Mouse (Mus musculus): Measurements from ENCODE around the gene Rfng. TPM values are rescaled to one million over a fixed set of nuclear protein-coding genes. Genes with fewer than 3 reads are reported as not detected.
"Not testable (repeated sequence)": the region's sequence is repeated elsewhere in the genome, so short reads cannot be mapped to it uniquely, and the experiment has no call there.

The Rfng gene
- total RNA-seq, 2 experiments from 2014 or later = 12.6 to 13.0 TPM

DNA sequence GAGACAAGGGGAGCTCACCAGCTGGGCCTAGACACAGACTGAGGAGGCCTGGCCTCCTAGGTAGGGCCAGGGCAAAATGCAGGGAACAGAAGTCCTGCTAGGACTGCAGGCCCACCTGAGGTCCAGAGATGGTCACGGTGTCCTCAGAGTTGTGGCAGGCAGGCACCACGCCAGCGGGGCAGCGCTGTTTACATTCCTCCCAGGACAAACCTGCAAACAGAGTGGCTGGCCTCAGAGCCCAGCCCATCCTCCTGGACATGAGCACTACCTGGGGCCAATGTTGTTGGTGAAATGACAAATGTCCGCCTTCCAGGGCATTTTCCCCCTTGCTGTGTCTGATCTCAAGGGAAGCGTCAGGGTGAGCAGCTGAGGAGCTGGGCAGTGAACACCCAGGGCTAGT lies 33.4 kb upstream of the Rfng start:
- no peak for DNase-seq (ENCODE audit: low spot score)

DNA sequence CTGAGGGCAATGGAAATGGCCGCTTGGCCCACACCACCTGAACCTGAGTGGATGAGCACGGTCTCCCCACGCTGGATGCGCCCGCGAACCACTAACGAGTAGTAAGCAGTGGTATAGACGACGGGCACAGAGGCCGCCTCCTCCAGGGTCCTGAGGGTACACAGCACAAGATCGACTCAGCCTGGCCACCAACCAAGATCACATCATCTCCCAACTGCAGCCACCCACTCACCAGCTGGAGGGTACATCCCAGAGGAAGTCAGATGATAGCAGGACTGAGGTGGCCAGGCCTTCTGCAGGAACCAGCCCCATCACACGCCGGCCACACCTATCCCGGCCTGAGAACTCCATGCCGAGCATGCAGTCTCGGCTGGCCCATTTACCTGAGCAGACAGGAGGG lies 28.1 kb upstream of the Rfng start:
- no peak for DNase-seq (ENCODE audit: low spot score)

DNA sequence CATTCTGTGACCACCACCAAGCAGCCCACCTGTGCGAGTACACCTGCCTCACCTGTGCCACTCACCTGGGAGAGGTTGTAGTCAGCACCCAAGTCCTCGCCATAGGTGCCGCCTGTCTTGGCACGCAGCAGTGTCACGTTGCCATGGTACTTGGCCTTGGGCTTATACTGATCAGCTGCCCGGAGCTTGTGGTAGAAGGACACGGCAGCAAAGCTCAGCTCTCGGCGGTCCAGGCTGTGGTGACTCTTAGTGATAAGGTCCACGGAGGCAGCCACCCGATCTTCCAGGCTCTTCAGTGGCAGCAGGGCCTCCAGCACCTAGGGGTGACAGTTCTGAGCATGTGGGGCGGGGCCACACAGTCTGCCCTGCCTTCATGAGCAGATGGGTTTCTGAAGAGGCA lies 24.0 kb upstream of the Rfng start:
- no peak for DNase-seq (ENCODE audit: low spot score)

DNA sequence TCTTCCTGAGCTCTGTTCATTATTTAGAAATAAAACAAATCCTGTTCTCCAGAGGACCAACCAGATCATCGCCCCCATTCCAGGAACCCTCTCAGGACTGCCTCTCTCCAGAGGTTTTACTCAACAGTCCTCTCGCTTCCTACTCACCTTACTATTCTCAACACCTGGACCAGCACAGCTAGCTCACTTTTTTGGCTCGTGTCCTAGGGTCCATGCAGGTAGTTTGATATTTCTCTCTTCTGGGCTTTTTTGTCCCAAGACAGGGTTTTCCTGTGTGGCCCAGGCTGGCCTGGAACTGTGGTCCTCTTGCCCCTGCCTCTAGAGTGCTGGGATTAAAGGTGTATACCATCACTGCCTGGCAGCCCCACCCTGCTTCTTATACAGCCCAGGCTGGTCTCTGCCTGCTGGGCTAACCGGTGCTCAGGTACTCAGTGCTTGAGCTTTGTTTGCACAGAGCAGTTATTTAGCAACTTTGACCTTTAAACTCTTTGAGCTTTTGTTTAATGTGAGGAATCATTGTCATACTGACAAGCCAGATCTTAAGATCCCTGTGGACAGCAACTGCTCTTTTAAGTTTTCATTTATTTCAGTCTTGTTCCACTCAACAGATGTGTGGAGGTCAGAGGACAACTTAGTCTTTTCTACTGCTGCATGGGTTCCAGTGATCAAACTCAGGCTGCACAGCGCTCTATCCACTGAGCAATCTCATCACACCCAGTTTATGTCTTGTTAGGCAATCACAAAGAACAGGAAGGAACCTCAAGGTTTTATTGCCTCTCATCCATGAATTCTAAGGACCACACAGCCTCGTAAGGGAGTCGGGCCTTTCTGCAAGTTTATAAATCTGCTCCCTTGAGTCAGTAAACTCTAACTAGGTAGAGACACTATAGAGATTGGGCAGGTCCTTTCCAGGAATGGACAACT lies 21.6 kb upstream of the Rfng start:
- no peak for DNase-seq (ENCODE audit: low spot score)

DNA sequence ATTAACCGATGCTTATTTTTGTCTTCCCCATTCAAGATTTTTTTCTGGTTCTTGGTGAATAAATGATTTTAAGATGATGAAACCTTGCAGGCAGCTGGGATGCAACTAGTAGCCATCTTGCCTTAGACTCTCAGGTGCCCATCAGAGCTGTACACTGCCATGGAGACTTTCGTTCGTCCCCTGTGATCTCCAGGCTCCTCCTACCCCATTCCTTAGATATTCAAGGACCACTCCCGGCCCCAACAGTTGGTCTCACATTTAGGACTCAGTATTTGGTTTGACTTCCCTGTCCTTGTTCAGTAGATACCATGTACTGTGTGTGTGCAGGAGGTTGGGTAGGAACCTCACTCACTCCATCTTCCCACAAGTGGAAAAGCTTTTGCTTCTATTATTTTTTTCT lies 20.8 kb upstream of the Rfng start:
- no peak for DNase-seq (ENCODE audit: low spot score)

DNA sequence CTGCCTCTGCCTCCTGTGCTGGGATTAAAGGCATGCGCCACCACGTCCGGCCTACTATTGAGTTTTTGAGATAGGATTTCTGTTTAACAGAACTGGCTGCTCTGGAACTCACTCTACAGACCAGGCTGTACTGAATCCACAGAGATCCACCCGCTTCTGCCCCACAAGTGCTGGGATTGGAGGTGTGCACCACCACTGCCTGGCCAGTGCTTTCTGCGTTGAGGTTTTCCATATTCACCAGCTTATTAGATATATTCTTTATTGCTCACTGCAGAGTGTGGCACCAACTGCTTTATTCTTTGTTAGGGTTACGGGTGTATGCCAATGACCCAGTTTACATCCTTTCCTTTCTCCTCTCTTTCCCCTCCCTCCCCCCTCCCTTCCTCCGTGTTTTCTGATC lies 20.3 kb upstream of the Rfng start:
- no peak for DNase-seq (ENCODE audit: low spot score)

DNA sequence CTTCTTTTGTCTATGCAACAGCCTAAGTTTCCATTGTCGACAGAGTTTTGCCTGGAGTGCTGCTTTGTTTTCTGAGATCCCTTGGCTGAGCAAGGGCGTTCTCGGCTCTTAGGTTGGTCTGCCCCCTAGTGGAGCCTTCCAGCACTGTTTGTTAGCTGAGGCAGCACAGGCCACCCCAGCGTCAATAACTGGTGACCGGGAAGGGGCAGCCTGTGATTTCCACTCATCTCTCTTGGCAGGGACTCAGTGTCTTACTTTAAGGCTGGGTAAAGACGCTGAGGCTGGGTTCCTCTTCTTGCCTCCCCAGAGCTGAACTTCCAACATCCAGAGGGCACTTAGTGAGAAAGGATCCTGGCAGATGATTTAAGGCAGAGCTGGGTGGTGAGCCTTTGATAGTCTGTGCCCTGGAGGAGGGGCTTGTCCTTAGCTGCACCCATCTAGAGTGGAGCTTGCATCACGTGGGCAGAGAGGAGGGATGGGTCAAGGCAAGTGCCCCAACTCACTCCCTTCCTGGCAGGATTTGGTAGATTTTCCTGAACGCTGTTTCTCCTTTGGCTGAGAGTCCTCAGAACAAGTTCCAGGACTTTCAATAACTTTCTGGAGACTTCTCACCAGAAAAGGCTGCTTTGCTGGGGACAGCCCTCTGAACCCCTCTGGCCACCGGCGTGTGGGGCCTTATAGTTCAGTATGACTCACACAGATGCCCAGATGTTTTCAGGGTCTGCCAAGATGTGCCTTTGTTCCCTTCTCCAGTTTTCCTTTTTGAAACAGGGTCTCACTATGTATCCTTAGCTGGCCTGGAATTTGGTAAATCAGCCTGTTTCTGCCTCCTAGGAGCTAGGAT lies 16.3 kb upstream of the Rfng start:
- peak; percentile 92 for DNase-seq (ENCODE audit: low spot score)

DNA sequence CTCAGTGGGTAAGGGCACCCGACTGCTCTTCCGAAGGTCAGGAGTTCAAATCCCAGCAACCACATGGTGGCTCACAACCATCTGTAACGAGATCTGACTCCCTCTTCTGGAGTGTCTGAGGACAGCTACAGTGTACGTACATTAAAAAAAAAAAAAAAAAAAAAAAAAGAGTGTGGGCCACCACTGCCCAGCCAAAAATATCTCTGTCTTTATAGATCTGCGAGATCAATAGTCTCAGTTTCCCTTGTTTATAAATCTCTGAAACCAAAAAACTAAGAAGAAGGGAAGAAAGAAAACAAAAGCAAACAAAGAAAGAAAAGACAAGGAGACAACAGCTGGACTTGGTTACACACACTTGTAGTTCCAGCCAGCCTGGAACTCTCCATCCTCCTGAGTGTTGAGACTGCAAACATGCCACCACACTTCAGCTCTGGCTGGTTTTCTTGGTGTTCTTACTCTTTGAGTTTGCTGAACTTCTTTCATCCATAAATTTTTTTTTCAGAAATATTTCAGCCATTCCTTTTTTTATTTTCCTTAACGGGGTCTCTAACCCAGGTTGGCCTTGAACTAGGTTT lies 15.4 kb upstream of the Rfng start:
- DNase-seq (ENCODE audit: low spot score) = no peak

DNA sequence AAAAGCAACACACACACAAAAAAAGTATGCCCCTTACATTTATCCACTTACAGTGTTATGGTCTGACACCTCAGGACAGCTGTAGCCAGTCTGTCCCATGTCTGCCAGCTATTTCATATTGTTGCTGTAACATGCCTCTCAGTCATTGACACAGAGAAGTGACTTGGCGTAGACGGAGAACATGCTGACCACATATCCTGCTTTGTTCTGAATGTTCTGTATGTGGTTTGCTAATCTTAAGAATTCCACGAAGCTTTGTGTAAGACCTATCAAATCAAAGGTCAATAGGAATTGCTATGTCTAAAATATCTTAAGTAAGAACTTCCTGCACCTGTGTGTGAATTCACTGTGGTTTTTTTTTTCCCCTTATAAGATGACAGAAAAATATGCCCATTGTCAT lies 14.2 kb upstream of the Rfng start:
- no peak for DNase-seq (ENCODE audit: low spot score)

DNA sequence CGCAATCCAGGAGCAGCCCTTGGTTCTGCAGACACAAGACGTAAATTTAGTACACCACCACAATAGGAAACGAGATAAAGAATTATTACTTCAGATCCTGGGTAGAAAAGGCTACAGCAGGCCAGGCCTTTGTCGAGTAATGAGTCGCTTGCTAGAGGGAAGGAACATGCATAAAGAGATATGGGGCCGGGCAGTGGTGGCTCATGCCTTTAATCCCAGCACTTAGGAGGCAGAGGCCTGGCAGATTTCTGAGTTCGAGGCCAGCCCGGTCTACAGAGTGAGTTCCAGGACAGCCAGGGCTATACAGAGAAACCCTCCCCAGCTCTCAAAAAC lies 12.6 kb upstream of the Rfng start:
- no peak for DNase-seq (ENCODE audit: low spot score)

DNA sequence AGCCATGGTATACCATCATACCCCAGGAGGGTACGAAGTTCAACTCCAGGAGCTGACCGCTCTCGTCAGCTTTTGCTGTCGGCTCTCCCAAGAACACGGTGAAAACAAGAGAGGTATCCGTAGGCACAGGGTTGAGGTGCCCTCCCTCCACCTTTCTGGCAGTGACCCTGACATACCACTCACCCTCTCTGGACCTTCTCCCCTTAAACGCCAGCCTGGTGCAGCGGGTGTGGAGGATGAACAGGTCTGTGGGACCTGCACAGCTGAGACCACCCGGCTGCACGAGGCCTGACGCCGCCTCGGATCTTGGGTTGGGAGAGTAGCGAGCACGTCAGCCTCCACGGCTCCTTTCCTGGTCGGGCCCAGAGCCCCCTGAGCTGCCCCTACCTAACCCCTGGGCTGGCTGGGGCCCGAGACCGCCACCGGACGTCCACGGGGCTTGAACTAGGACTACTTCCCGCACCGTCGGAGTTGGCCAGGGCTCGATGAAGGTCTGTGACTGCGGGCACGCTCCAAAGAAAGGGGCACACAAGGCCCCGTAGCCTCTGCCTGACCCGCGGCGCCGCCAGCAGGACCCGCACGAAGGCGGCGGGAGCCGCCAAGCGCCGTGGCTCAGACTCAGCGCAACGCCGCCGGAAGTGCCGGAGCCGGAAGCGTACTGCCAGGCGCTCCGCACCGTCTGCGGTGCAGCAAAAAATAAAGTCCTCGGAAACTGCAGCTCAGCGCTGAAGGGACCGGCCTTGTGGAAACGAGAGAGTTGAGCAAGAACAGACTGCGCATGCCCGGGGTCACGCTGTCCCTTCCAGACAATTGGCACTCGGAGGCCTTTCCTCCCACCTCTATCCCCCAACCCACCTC lies 12.0 kb upstream of the Rfng start, which contains the start of gene Dus1l:
Dus1l (minus strand) TSS at position 648 of the 858 bp plus-strand sequence.
- peak; percentile 98 for DNase-seq (ENCODE audit: low spot score)

DNA sequence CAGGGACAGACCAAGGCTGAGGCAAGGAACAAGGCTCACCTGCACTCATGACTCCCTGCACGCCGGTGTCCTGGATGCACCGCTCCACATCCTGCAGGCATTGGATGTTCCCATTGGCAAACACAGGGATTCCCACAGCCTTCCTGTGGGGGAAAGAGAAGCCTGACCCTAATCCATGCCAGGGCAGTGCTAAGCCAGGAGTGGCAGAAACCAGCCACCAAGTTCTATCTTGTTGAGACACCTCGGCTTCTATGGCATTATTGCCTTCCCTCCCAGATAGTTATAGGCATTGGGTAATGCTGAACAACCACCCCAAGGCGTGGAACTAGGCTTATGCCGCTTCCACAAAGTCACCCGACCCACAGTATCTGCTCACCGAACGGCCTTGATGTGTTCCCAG lies 8.6 kb upstream of the Rfng start:
- DNase-seq (ENCODE audit: low spot score) = no peak

DNA sequence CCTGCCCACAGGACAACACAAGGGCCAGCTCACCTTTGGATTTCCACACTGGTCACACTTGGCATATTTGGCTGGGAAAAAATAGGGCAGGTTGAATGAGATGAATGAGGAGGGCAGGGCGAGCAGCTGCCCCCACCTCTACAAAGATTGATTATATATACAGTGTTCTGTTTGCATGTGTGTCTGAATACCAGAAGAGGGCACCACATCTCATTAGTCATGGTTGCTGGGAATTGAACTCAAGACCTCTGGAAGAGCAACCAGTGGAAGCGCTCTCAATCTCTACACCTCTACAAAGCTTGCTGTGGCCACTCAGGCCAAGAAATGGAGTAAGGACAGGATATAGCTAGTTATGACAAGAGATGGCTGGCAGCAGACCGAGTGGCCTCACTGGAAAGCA lies 5.8 kb upstream of the Rfng start:
- no peak for DNase-seq (ENCODE audit: low spot score)

DNA sequence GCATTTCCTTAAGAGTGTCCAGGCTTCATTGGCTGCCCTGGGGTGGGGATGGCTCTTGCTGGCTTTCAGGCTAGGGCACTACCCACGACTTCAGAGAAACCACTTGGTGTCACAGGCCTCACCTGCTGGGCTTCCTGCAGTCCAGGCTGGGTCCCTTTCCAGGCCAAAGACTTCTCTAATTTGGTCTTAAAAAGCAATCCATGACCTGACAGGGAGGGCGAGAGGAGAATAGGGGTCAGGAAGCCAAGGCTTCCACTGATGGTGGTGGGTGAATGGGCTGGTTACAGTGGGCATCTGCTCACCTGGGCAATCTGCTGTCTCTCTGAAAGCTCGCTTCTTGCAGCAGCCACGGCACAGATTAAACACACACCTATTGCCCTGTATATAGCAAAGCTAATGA lies 5.3 kb upstream of the Rfng start:
- no peak for DNase-seq (ENCODE audit: low spot score)

DNA sequence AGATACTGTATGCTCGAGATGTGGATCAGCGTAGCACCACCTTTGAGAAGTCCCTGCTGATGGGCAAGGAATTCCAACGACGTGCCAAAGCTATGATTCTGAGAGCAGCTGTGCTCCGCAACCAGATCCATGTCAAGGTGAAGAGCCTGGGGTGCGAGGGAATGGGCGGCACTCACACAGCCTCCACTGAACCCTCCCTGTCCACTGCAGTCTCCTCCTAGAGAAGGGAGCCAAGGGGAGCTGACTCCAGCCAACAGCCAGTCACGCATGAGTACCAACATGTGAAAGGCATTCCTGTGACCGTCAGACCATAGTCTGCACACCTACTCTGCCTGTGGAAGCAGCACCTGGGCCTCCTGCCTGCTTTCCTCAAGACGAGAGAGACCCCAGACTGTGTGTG lies 4.5 kb upstream of the Rfng start:
- DNase-seq (ENCODE audit: low spot score) = not testable (repeated sequence)

DNA sequence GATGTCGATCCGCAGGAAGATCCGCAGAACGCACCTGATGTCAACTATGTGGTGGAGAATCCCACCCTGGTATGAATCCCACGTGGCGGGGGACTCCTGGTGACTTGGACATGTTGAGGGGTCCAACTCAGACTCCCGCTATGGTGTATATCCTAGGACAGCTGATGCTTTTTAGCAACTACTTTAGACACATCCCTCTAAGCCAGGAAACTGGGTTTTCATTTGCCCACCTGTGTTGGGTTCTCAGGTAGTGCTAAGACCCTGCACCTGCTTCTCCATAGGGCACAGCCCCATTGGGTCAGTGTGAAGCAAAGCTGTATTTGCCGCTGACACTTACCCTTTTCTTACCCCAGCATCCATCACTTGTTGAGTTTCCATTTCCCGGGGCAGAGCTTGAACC lies 1.1 kb upstream of the Rfng start:
- DNase-seq (ENCODE audit: low spot score) = no peak

DNA sequence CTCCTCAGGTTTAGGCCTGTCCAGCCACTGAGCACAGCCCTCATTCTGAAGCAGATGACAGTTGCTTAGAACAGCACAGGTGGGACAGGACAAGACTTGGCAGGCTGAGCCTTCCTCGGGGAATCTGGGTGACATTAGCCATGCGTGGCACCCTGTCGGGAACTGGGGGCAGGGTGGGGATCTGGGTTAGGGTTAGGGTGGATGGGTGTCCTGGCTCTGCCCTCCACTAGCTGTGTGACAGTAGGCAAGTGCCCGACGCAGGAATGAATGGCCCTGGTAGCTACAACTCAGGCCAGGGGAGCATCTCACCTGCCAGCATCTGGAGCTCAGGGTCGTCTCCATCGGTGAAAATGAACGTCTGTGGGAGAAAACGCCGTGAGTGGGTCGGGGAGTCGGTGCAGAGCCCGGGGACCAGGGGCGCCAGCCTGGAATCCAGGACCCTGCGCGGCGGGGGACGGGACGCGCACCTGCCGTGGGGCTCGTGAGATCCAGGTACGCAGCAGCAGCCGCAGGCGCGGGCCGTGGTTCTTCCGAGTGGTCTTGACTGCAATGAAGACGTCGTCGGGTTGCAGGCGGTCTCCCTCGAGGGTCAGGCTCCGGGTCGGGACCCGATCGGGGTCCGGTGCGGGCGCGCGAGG lies 462 bp downstream of the Rfng start:
- no peak for DNase-seq (ENCODE audit: low spot score)

DNA sequence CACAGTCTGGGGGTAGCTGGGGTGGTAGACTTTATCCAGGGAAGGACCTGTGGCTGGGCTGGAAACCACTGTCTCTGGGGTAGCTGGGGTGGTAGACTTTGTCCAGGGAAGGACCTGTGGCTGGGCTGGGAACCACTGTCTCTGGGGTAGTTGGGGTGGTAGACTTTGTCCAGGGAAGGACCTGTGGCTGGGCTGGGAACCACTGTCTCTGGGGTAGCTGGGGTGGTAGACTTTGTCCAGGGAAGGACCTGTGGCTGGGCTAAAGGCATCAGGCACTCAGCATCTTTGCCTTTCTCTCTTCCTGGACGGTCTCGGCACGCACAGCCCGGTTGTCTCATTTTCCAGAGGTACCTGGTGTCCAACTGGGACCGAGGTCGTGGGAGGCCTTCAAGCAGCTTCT lies 2.6 kb downstream of the Rfng start:
- not testable (repeated sequence) for DNase-seq (ENCODE audit: low spot score)

DNA sequence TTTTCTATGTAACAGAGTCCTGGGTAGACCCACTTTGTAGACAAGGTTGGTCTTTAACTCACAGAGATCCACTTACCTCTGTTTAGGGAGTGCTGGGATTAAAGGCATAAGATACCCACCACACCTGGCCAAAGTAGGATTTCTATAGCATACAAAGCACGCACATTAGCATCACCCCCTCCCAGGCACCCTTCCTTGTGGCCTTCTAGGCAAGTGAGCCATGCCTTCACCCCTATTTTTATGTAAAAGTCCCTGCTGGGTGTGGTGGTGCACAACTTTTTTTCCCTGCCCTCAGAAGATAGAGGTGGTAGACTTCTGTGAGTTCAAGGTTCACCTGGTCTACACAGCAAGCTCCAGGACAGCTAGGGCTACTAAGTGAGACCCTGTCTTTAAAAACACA lies 4.1 kb downstream of the Rfng start:
- DNase-seq (ENCODE audit: low spot score) = no peak

DNA sequence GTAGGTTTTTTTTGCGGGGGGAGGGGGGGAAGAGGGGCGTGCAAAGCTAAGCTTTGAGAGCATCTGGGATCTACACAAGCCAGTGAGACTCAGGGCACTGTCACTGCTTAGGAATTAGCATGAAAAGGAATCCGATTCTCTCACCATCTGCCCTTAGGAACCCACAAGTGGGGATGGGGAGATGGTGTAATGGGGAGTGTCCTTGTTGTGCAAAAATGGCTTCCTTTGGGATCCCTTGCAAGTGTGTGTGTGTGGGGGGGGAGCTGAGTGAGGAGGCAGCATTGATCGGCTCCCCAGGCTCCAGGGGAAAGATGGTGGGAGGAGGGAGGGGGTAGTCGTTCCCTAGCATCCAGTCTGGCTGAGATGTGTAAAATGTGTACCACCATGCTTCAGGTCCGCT lies 6.9 kb downstream of the Rfng start:
- DNase-seq (ENCODE audit: low spot score) = no peak
